Mouse (Mus musculus) olfactory bulb, adult 2 months (tissue): ENCODE measurements around the gene Plcb3.

Experiments used
- CTCF ChIP-seq: fragments of 200-500 bp; IDR thresholded peaks from 2 replicates; pipeline ENCODE4 v1.5.1; 2012; ENCODE audit warnings: low read depth, mild to moderate bottlenecking, low read length, moderate library complexity; ENCODE audit not compliant: insufficient read depth
- POLR2A ChIP-seq: fragments of 200-500 bp; IDR thresholded peaks from 2 replicates; pipeline ENCODE4 v1.6.1; 2012; ENCODE audit warnings: mild to moderate bottlenecking, low read depth, low read length, moderate library complexity; ENCODE audit not compliant: insufficient read depth

DNA sequence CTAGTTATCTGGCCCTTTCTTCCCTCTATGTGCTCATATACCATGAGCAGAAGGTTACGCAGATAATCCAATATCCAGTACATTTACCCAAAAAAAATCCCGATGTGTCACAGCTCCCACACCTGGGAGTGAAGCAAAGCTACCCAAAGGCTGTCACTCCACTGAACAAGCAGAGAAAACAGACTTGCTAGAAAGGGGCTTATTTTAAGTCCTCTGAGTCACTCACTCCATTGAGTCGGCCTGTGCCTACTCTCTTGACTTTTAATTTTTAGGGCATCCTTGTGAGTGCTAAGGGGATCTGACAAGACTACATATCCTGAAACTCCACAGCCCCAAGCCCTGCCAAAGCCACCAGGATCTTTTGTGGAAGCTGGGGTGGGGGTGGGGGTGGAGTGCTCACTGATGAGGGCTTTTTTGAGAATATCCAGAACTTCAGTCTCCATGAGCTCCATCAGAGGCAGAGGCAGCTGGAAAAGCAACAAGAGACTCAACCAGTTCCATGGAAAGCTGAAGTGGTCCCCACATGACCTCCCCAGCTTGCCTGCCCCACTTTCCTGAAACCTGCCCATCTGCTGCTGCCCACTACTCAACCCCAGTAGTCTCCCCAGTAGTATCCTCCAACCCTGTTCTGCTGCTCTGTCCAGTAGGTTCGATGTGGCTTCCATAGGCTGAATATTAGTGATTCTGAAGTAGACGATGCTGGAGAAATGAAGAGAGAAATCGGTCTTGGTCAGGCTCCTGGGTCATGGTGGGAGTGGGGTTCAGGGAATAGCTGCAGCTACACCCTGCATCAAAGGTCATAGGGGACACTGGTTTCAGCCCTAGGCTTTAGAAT lies 53.2 kb downstream of the Plcb3 start:
- TF ChIP-seq POLR2A (no peak), CTCF (no peak)
